Mouse (Mus musculus): ENCODE data around the gene Olfr518.

Olfr518 gene

GRCm38 (mm10) chr7:108884906-108885305 is at the start of gene Olfr518:
TSS of gene Olfr518 (minus strand) at chr7:108885006.
- no peak for DNase-seq (ENCODE audit: low read depth, low spot score)

- DNase-seq (ENCODE audit: low read depth, low spot score): peak; percentile 90
Observed at GRCm38 (mm10) chr7:108933794-108934731, 49.3 kb upstream of the Olfr518 start, which contains the start of gene Eif3f. TSS of gene Eif3f (plus strand) at chr7:108934417.

- DNase-seq (ENCODE audit: low read depth, low spot score): no peak
Observed at GRCm38 (mm10) chr7:108929726-108930393, 45.1 kb upstream of the Olfr518 start, which contains the start of gene Nlrp10. TSS of gene Nlrp10 (minus strand) at chr7:108930178.

GRCm38 (mm10) chr7:108928280-108929188 is 43.7 kb upstream of the Olfr518 start:
- DNase-seq (ENCODE audit: low read depth, low spot score): no peak

GRCm38 (mm10) chr7:108927043-108927442 is 42.2 kb upstream of the Olfr518 start:
- DNase-seq (ENCODE audit: low read depth, low spot score): no peak

GRCm38 (mm10) chr7:108903969-108904368 is 19.2 kb upstream of the Olfr518 start:
- no peak for DNase-seq (ENCODE audit: low read depth, low spot score)

GRCm38 (mm10) chr7:108894320-108894719 is 9.5 kb upstream of the Olfr518 start, which contains the start of gene Olfr519:
TSS of gene Olfr519 (minus strand) at chr7:108894420.
- no peak for DNase-seq (ENCODE audit: low read depth, low spot score)

- no peak for DNase-seq (ENCODE audit: low read depth, low spot score)
Observed at GRCm38 (mm10) chr7:108872279-108872678, 12.5 kb downstream of the Olfr518 start, which contains the start of gene Olfr517. TSS of gene Olfr517 (minus strand) at chr7:108872379.

- no peak for DNase-seq (ENCODE audit: low read depth, low spot score)
Observed at GRCm38 (mm10) chr7:108850429-108850828, 34.4 kb downstream of the Olfr518 start, which contains the start of gene Olfr516. TSS of gene Olfr516 (minus strand) at chr7:108850529.

Data from WW6 (cell line).